Mouse (Mus musculus) lung, postnatal 0 days (tissue): Measurements from ENCODE around the gene Rhot2.

Experiments used
- CTCF ChIP-seq: IDR thresholded peaks from 2 replicates; pipeline ENCODE4 v1.5.1; 2016; ENCODE audit warnings: antibody characterized with exemption, mild to moderate bottlenecking
- EP300 ChIP-seq: IDR thresholded peaks from 2 replicates; pipeline ENCODE4 v1.6.1; 2016; ENCODE audit warnings: antibody characterized with exemption, mild to moderate bottlenecking, control low read depth

- TF ChIP-seq CTCF (no peak), EP300 (no peak)
Measured at GRCm38 (mm10) chr17:25843122-25843521, 1.5 kb downstream of the Rhot2 start.
